In genomic region chr11:78745475-78745874, GRCm38 (mm10) we compare ENCODE assay signal across 13 mouse cellular contexts. TPM values are rescaled to one million over a fixed set of nuclear protein-coding genes. Genes with fewer than 3 reads are reported as not detected.
A peak's percentile ranks its signal among the peaks of the same experiment; 100 is the strongest.
DNase-seq lines count a peak whose midpoint lies in the region; ATAC-seq and TF ChIP-seq lines count a peak whose summit lies in the region.
"Had no signal": no experiment of that assay in that cellular context is flagged by ENCODE, and none has a peak within 500 bp of the region (broad histone marks: within the 10 kb centered on the region; RNA-seq: fewer than 3 reads in every experiment).

No protein-coding gene starts in this region.

- no peaks in the 10 kb centered on the region for H3K27me3 ChIP-seq in lung, embryonic 14.5 days (ENCODE audit: insufficient read depth, low read length)
- H3K27me3 ChIP-seq in heart, postnatal 0 days (ENCODE audit: control insufficient read depth, insufficient read depth, low read length), result no peaks in the 10 kb centered on the region
- no peaks in the 10 kb centered on the region for H3K27me3 ChIP-seq in midbrain, embryonic 13.5 days
- H3K27me3 ChIP-seq: liver, embryonic 12.5 days had no signal

- TF ChIP-seq CTCF in lung, embryonic 14.5 days (IDR thresholded peaks at IDR 0.05; ENCODE audit: low read depth), result no peak
- no peak for TF ChIP-seq CTCF in lung, adult 2 months (IDR thresholded peaks at IDR 0.05; ENCODE audit: insufficient read depth, low read length)
- TF ChIP-seq CTCF in heart, postnatal 0 days (IDR thresholded peaks at IDR 0.05; ENCODE audit: low read depth), result no peak

- H3K9ac ChIP-seq in lung, embryonic 14.5 days, result no peak overlapping the region
- no peak overlapping the region; the same call in 1 of the 2 replicates for H3K9ac ChIP-seq in heart, postnatal 0 days (replicated peaks; ENCODE audit: low read depth, low read length)
- no peak overlapping the region for H3K9ac ChIP-seq in midbrain, embryonic 13.5 days (replicated peaks)
- H3K9ac ChIP-seq: liver, embryonic 12.5 days had no signal

- no peak for TF ChIP-seq EP300 in heart, postnatal 0 days (IDR thresholded peaks at IDR 0.05; ENCODE audit: low read depth)

- H3K9me3 ChIP-seq in lung, embryonic 14.5 days (ENCODE audit: low read depth, low read length), result no peaks in the 10 kb centered on the region
- H3K9me3 ChIP-seq in heart, postnatal 0 days (replicated peaks; ENCODE audit: control insufficient read depth, low read length), result no peaks in the 10 kb centered on the region
- H3K9me3 ChIP-seq in midbrain, embryonic 13.5 days, result no peaks in the 10 kb centered on the region
- H3K9me3 ChIP-seq: liver, embryonic 12.5 days had no signal

- no peaks in the 10 kb centered on the region for H3K4me1 ChIP-seq in lung, embryonic 14.5 days (ENCODE audit: insufficient read depth)
- peaks cover under 1% of the 10 kb centered on the region; the same call in 1 of the 2 replicates for H3K4me1 ChIP-seq in lung, adult 2 months (ENCODE audit: control insufficient read depth, insufficient read depth, low read length)
- peaks cover 3% of the 10 kb centered on the region; the same call in 1 of the 2 replicates for H3K4me1 ChIP-seq in heart, postnatal 0 days (ENCODE audit: control insufficient read depth, insufficient read depth)
- H3K4me1 ChIP-seq in midbrain, embryonic 13.5 days (replicated peaks), result peaks cover 19% of the 10 kb centered on the region

- H3K4me2 ChIP-seq in lung, embryonic 14.5 days, result no peak overlapping the region
- no peak overlapping the region for H3K4me2 ChIP-seq in heart, postnatal 0 days (ENCODE audit: low read depth, low read length)
- no peak overlapping the region for H3K4me2 ChIP-seq in midbrain, embryonic 13.5 days (replicated peaks)
- H3K4me2 ChIP-seq: liver, embryonic 12.5 days had no signal

- no peak for TF ChIP-seq POLR2A in lung, adult 2 months (IDR thresholded peaks at IDR 0.05; ENCODE audit: borderline replicate concordance, extremely low read depth, low read depth, low read length)

- peak; percentile 13 for DNase-seq in lung, embryonic 14.5 days
- no peak for DNase-seq in lung, adult 2 months
- peak; percentile 55 for DNase-seq in brain, adult 2 months (ENCODE audit: low read depth, low spot score)
- DNase-seq in heart, postnatal 0 days (ENCODE audit: low spot score), result peak; percentile 32
- DNase-seq in skeletal muscle tissue, adult 2 months (ENCODE audit: low read depth, low spot score), result peak; percentile 3
- DNase-seq: cerebellum, adult 11-12 months; layer of hippocampus, adult 9-11 months; right cerebral cortex, postnatal 4 days had no signal

- 34% methylated on average over 4 of the region's 4 CpGs for WGBS in lung, embryonic 14.5 days
- WGBS in lung, adult 2 months, result 37% methylated on average over 4 of the region's 4 CpGs
- WGBS in heart, postnatal 0 days, result 33% methylated on average over 4 of the region's 4 CpGs
- 80% methylated on average over 4 of the region's 4 CpGs for WGBS in midbrain, embryonic 13.5 days

- no peak overlapping the region; the same call in 1 of the 2 replicates for H3K27ac ChIP-seq in lung, embryonic 14.5 days (ENCODE audit: low read depth)
- peak overlapping the region; percentile 51; the same call in 1 of the 2 replicates for H3K27ac ChIP-seq in heart, postnatal 0 days (ENCODE audit: low read depth)
- H3K27ac ChIP-seq in midbrain, embryonic 13.5 days, result no peak overlapping the region
- H3K27ac ChIP-seq: liver, embryonic 12.5 days had no signal

- no peak overlapping the region for H3K4me3 ChIP-seq in lung, embryonic 14.5 days (ENCODE audit: low read depth, low read length)
- no peak overlapping the region for H3K4me3 ChIP-seq in lung, adult 2 months (replicated peaks; ENCODE audit: extremely low read depth, low read depth, low read length)
- H3K4me3 ChIP-seq in heart, postnatal 0 days (ENCODE audit: low read depth, low read length), result no peak overlapping the region
- H3K4me3 ChIP-seq in midbrain, embryonic 13.5 days (replicated peaks), result no peak overlapping the region
- H3K4me3 ChIP-seq: liver, embryonic 12.5 days had no signal

- ATAC-seq in lung, embryonic 14.5 days (ENCODE audit: insufficient read depth), result no peak
- peak; percentile 79; the same call in 1 of the 2 replicates for ATAC-seq in heart, postnatal 0 days (ENCODE audit: insufficient read depth, low read depth)
- no peak for ATAC-seq in midbrain, embryonic 13.5 days
- ATAC-seq in monocyte, adult 5-6 weeks (replicated peaks; ENCODE audit: insufficient number of reproducible peaks, low FRiP score, low TSS enrichment, poor library complexity, severe bottlenecking), result no peak
- ATAC-seq: activated CD4-positive, CD25-positive, alpha-beta regulatory T cell, adult 4 months; forebrain, embryonic 16.5 days; liver, embryonic 12.5 days had no signal

- no peaks in the 10 kb centered on the region for H3K36me3 ChIP-seq in lung, embryonic 14.5 days (ENCODE audit: insufficient read depth)
- H3K36me3 ChIP-seq in heart, postnatal 0 days (replicated peaks; ENCODE audit: control insufficient read depth, insufficient read depth, low read length), result peaks cover 16% of the 10 kb centered on the region; the same call in 1 of the 2 replicates
- H3K36me3 ChIP-seq in midbrain, embryonic 13.5 days, result 0 out of 2 replicates have a peak, but pooled peaks cover 4% of the 10 kb centered on the region

RNA-seq across cellular contexts. Expression of gene Ccnq, which starts 6.1 kb away (rescaled TPM):
- polyA plus RNA-seq in lung, embryonic 14.5 days (2014; fragmentation: Nextera tagmentation; extraction: Ambion mirVana), result 42.4 and 48.0 TPM in 2 replicates
- polyA plus RNA-seq in lung, adult 2 months (2012; rRNA removed), result 36.7 and 48.2 TPM in 2 replicates
- total RNA-seq in heart, postnatal 0 days (2014; rRNA removed; ENCODE audit: low replicate concordance), result 43.9 and 58.6 TPM in 2 replicates
- 31.0 and 32.3 TPM in 2 replicates for polyA plus RNA-seq in heart, postnatal 0 days (2015; fragmentation: Nextera tagmentation; extraction: Ambion mirVana)
- 33.2 and 34.3 TPM in 2 replicates for polyA plus RNA-seq in midbrain, embryonic 13.5 days (2015; fragmentation: Nextera tagmentation; extraction: Ambion mirVana)
- total RNA-seq in monocyte, adult 5-6 weeks (2017), result 12.4 to 22.2 TPM (median 16.4 TPM) in 3 replicates

RNA-seq across cellular contexts. Expression of gene Nlk, which starts 48.3 kb away (rescaled TPM):
- polyA plus RNA-seq in lung, embryonic 14.5 days (2014; fragmentation: Nextera tagmentation; extraction: Ambion mirVana), result 14.5 and 15.9 TPM in 2 replicates
- 24.3 and 26.4 TPM in 2 replicates for polyA plus RNA-seq in lung, adult 2 months (2012; rRNA removed)
- total RNA-seq in heart, postnatal 0 days (2014; rRNA removed; ENCODE audit: low replicate concordance), result 15.0 and 19.3 TPM in 2 replicates
- polyA plus RNA-seq in heart, postnatal 0 days (2015; fragmentation: Nextera tagmentation; extraction: Ambion mirVana), result 11.6 and 13.0 TPM in 2 replicates
- polyA plus RNA-seq in midbrain, embryonic 13.5 days (2015; fragmentation: Nextera tagmentation; extraction: Ambion mirVana), result 30.7 and 33.5 TPM in 2 replicates
- 22.7 to 69.9 TPM (median 36.2 TPM) in 3 replicates for total RNA-seq in monocyte, adult 5-6 weeks (2017)
